Mouse (Mus musculus) spleen, postnatal 14 days (tissue): ENCODE data around the gene Olfr680-ps1.
"Not testable (repeated sequence)": the region's sequence is repeated elsewhere in the genome, so short reads cannot be mapped to it uniquely, and the experiment has no call there.

Experiments used
- DNase-seq, 2 experiments: peaks; one replicate each; pipeline ENCODE4 v3.0.0; 2021 to 2022; ENCODE audit warnings: low spot score in 2 of 2

Gene Olfr680-ps1

DNA sequence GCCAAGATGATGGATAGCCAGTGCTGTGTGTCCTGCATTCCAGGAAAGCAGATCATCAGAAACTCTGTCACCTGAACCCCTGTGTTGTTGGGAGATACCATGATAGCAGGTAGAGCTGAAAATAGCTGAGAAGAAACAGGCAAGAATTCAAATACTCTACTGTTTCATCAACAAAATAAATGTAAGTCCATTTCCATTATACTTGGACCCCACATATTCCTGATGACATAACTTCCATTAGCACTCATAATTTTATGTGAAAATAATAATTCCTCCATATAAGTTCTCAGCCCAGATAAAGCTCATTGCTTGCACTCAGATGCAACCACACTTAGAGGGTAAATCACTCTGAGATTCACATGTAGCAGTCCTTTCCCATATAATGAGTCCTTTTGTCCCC lies at the start of gene Olfr680-ps1:
Gene Olfr680-ps1, minus strand, starts transcription at position 101 of the 400 bp plus-strand sequence.
- DNase-seq: not testable (repeated sequence)

GRCm38 (mm10) chr7:105141275-105141674 lies 48.7 kb upstream of the Olfr680-ps1 start:
- DNase-seq: no peak

GRCm38 (mm10) chr7:105116536-105116935 lies 23.9 kb upstream of the Olfr680-ps1 start, which contains the start of gene Olfr681:
Olfr681 (plus strand) TSS chr7:105116836.
- DNase-seq: no peak

DNA sequence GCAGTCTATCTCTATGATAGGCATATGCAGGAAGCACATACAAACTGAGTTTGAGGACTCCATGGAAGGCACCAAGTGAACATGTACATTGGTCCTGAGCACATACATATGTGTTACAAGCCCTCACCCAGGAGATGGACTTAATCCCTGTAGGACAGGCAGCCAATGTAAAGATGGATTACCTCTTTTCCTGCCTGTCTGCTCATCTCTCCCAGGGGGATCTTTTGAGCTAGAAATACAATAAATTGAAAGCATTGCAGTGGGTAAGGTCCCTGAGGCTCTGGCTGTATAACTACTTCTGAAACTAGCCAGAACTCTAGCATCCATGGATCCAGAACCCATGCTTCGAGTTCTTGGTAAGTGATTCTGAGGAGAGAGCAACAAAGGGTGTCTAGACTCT lies 11.7 kb downstream of the Olfr680-ps1 start, which contains the start of gene Olfr679:
Gene Olfr679, plus strand, starts transcription at position 301 of the 400 bp plus-strand sequence.
- no peak for DNase-seq

- DNase-seq: no peak
Measured at GRCm38 (mm10) chr7:105064175-105064574, 28.4 kb downstream of the Olfr680-ps1 start, which contains the start of gene Olfr678. Olfr678 (plus strand) TSS chr7:105064475.

DNA sequence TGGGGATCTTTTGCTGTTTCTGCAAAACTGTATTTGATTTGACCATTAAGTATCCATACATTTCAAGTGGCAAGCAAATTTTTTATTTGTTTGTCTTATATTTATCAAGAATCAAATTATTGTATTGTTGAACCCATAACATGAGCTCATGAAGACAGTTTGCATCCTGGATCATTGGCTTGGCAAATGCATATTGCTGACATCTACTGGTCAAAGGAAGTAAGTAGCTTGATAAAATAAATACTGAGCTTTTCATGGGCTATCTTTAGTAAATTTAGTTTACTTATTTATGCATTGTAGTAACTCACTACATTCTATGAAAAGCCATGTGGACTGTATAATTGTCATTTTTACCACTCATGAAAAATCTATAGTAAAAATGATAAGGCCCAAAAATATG lies 33.7 kb downstream of the Olfr680-ps1 start:
- no peak for DNase-seq
